Mouse (Mus musculus): ENCODE data around the gene Zfp52.

GRCm38 (mm10) chr17:21489500-21490001, 45.8 kb upstream of the Zfp52 start:
- TF ChIP-seq FLI1 (IDR thresholded peaks at IDR 0.05; ENCODE audit: low read length) (no peak), GATA1 (IDR thresholded peaks at IDR 0.05; ENCODE audit: borderline replicate concordance, low read length) (no peak)
